Mouse (Mus musculus): ENCODE measurements around the gene Arhgef9. TPM values are rescaled to one million over a fixed set of nuclear protein-coding genes. Genes with fewer than 3 reads are reported as not detected.

The Arhgef9 gene
- 47.3 and 50.0 TPM in 2 replicates for polyA plus RNA-seq (2015; fragmentation: Nextera tagmentation; extraction: Ambion mirVana)

DNA sequence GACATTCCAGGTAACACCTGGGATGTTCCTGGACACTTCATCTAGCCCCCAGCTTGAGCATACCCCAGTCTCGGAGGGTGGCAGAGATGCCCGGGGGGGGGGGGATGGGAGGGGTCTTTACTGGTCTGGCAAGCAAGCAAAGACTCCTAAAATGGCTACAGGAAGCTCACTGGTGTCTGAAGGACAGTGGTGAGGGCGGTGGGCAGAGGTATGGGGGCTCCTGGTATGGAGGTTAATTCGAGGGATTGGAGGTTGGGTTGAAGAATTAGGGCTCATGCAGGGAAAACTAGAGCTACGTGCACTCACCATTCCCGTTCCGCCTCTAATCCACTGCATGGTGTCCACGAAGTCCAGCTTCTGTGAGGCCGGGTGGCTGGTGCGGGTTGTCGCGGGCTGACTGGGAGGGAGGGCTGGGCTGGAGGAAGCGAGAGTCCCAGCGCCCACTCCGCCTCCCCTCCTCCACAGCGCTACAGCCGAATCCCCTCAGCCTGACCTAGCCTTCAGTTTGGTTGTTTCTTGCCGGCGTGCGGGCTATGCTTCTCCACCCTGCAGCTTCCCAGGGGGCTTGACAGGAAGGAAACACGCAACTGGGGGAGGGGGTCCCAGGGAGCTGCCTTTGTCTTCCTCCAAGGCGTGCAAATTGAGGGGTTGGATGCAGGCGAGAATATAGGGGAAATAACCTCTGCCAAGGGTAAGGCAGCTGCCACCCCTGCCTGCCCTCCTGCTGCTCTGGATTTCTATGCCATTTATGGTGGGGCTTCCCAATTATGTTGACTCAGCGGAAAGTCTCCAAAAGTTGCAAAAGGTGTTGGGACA is at the start of gene Arhgef9:
Gene Arhgef9, minus strand, starts transcription at position 753 of the 816 bp plus-strand sequence.
- Histone ChIP-seq H3K36me3 (replicated peaks) (no peaks in the 10 kb centered on the region), H3K4me3 (peak within 1 kb of the TSS; percentile 48), H3K4me2 (peak within 1 kb of the TSS; percentile 57), H3K9ac (peak within 1 kb of the TSS; percentile 53), H3K27me3 (replicated peaks) (0 out of 2 replicates have a peak, but pooled peaks cover 3% of the 10 kb centered on the region), H3K4me1 (peaks cover 5% of the 10 kb centered on the region; the same call in 1 of the 2 replicates), H3K9me3 (no peaks in the 10 kb centered on the region), H3K27ac (peak within 1 kb of the TSS; percentile 81)
- 27% methylated on average over 24 of the region's 24 CpGs for WGBS
- ATAC-seq (replicated peaks), result peak; percentile 89

GRCm38 (mm10) chrX:95238896-95239295 is 42.2 kb upstream of the Arhgef9 start:
- 0 out of 2 replicates have a peak, but pooled peaks cover 4% of the 10 kb centered on the region for H3K4me1 ChIP-seq
- H3K27me3 ChIP-seq (replicated peaks), result no peaks in the 10 kb centered on the region
- no peak overlapping the region for H3K9ac ChIP-seq
- H3K4me2 ChIP-seq, result no peak overlapping the region
- H3K36me3 ChIP-seq (replicated peaks), result no peaks in the 10 kb centered on the region
- no peak overlapping the region for H3K4me3 ChIP-seq
- peak; percentile 87 for ATAC-seq (replicated peaks)
- no peak overlapping the region for H3K27ac ChIP-seq
- H3K9me3 ChIP-seq, result no peaks in the 10 kb centered on the region

DNA sequence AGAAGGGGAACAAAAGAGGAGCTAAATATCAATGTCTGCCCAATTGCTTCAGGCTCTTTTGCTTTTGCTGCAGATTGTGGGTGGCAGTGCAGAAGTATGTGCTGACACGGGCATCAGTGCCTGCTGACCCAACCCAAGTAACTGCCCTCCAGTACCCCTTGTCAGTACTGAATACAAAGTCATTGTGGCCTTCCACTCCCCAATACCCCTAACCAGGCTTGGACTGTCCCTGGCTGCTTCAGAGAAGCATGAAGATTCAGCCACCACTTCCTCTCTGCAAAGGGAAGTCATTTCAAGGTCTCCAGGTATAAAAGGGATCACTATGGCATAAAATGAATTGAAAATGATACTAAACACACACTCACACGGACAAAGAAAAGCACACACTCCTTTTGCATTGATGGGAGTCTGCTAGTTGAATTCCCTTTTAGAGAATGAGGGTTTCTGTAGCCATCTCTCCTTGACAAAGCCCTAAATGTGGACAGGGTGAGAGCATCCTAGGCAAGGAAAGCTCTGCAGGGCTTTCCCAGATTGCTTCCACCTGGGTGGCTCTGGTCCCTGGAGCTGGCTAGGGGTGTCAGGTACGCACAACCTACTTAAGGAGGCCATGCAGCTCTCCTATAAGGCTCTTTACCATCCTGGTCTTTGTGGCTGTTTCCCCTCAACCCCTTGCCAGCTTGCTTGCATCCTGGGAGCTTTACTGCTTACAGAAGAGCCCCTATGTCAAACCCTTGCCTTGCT is 1.1 kb downstream of the Arhgef9 start:
- WGBS, result 26% methylated on average over 3 of the region's 3 CpGs
- Histone ChIP-seq H3K9me3 (no peaks in the 10 kb centered on the region), H3K27ac (peak overlapping the region; percentile 81), H3K9ac (peak overlapping the region; percentile 53), H3K36me3 (replicated peaks) (no peaks in the 10 kb centered on the region), H3K4me1 (peaks cover 5% of the 10 kb centered on the region; the same call in 1 of the 2 replicates), H3K4me2 (peak overlapping the region; percentile 57), H3K4me3 (peak overlapping the region; percentile 48), H3K27me3 (replicated peaks) (0 out of 2 replicates have a peak, but pooled peaks cover 3% of the 10 kb centered on the region)
- ATAC-seq (replicated peaks), result peak; percentile 67

DNA sequence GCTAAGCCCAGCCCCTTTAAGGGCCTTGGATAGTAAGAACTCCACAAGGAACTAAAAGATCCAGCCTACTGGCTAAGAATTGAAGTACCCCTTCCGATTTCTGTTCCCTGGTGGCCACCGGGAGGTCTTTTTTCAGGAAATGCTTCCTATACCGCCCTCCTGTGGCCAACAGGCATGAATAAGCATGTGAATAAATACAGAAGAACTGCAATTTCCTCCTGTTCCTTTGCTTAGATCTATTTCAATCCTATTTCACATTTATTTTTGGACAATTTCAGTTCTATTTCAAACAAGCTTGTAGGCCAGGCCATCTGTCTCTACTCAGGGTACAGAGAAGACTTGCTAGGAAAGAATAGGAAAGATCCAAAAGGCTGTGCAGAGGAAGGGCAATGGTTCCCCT is 20.7 kb downstream of the Arhgef9 start:
- H3K27me3 ChIP-seq (replicated peaks), result no peaks in the 10 kb centered on the region
- no peak overlapping the region for H3K27ac ChIP-seq
- H3K4me3 ChIP-seq, result no peak overlapping the region
- H3K9ac ChIP-seq, result no peak overlapping the region
- H3K4me2 ChIP-seq, result no peak overlapping the region
- WGBS, result 15% methylated on average over 3 of the region's 3 CpGs
- no peaks in the 10 kb centered on the region for H3K4me1 ChIP-seq
- no peaks in the 10 kb centered on the region for H3K9me3 ChIP-seq
- no peak for ATAC-seq (replicated peaks)
- H3K36me3 ChIP-seq (replicated peaks), result no peaks in the 10 kb centered on the region

DNA sequence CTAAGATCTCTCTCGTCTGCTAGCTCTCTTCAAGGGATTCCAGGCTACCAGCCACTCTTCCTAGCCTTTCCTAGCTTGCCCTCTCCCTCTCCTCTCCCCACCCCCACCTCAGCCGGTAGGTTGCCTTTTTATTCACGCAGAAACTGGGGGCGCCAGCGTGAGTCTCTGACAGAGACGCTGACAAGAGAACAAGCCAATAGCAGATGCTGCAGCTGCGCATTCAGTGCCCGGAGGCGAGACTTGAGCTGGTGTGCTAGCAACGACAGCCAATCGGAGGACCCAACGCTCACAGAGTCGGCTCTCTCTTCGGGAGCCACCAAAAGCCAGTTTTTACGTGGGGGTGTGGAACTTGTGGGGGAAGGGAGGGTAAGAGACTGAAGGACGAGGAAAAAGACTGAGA is 30.3 kb downstream of the Arhgef9 start:
- Histone ChIP-seq H3K27me3 (replicated peaks) (no peaks in the 10 kb centered on the region), H3K4me1 (peaks cover 20% of the 10 kb centered on the region; the same call in 1 of the 2 replicates), H3K27ac (peak overlapping the region; percentile 85), H3K4me3 (peak overlapping the region; percentile 45), H3K4me2 (peak overlapping the region; percentile 62), H3K36me3 (replicated peaks) (no peaks in the 10 kb centered on the region), H3K9me3 (no peaks in the 10 kb centered on the region), H3K9ac (peak overlapping the region; percentile 53)
- WGBS, result 23% methylated on average over 16 of the region's 16 CpGs
- ATAC-seq (replicated peaks), result peak; percentile 100

GRCm38 (mm10) chrX:95165671-95166127 is 31.0 kb downstream of the Arhgef9 start:
- Histone ChIP-seq H3K9ac (peak overlapping the region; percentile 53), H3K27me3 (replicated peaks) (no peaks in the 10 kb centered on the region), H3K36me3 (replicated peaks) (no peaks in the 10 kb centered on the region), H3K4me2 (peak overlapping the region; percentile 62), H3K9me3 (no peaks in the 10 kb centered on the region), H3K4me3 (peak overlapping the region; percentile 45), H3K4me1 (peaks cover 20% of the 10 kb centered on the region; the same call in 1 of the 2 replicates), H3K27ac (peak overlapping the region; percentile 85)
- WGBS, result 23% methylated on average over 9 of the region's 9 CpGs
- peak; percentile 59 for ATAC-seq (replicated peaks)

- H3K4me1 ChIP-seq, result peaks cover 20% of the 10 kb centered on the region; the same call in 1 of the 2 replicates
- H3K27me3 ChIP-seq (replicated peaks), result no peaks in the 10 kb centered on the region
- no peaks in the 10 kb centered on the region for H3K9me3 ChIP-seq
- H3K27ac ChIP-seq, result no peak overlapping the region
- no peak overlapping the region for H3K9ac ChIP-seq
- H3K36me3 ChIP-seq (replicated peaks), result no peaks in the 10 kb centered on the region
- no peak for ATAC-seq (replicated peaks)
- WGBS, result 43% methylated on average over 6 of the region's 6 CpGs
- H3K4me2 ChIP-seq, result peak overlapping the region; percentile 62
- peak overlapping the region; percentile 45 for H3K4me3 ChIP-seq
Measured at GRCm38 (mm10) chrX:95164140-95164539, 32.5 kb downstream of the Arhgef9 start.

GRCm38 (mm10) chrX:95163452-95163851 is 33.2 kb downstream of the Arhgef9 start:
- ATAC-seq (replicated peaks), result no peak
- Histone ChIP-seq H3K4me1 (peaks cover 20% of the 10 kb centered on the region; the same call in 1 of the 2 replicates), H3K9me3 (no peaks in the 10 kb centered on the region), H3K27me3 (replicated peaks) (no peaks in the 10 kb centered on the region), H3K36me3 (replicated peaks) (no peaks in the 10 kb centered on the region), H3K27ac (no peak overlapping the region), H3K4me2 (peak overlapping the region; percentile 62), H3K9ac (no peak overlapping the region), H3K4me3 (no peak overlapping the region)

DNA sequence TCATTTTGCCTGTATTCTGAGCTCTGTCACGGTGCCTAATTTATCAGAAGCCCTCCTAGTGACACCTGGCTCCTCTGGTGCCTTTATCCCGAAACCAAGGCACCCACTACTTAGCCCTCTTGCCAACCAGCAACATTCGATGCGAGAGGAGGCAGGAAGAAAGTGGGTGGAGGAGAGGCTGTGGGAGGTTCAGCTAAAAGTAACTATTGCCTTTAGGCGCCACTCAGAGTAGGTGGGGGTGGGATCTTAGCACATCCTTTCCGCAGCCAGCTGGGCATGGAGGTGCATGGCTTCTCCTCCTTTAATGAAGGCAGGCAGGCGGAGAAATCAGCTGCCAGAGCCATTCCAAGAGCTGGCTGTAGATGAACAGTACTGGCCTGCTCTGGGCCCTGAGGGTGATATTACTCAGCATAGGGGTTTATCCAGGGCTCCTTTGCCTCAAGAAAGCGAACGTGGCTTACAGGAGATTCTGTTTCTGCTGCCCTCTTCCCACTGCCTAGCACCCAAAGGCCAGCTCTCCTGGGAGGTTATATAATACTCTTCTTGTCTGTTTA is 39.7 kb downstream of the Arhgef9 start:
- no peaks in the 10 kb centered on the region for H3K36me3 ChIP-seq (replicated peaks)
- 28% methylated on average over 9 of the region's 9 CpGs for WGBS
- H3K4me2 ChIP-seq, result no peak overlapping the region
- no peaks in the 10 kb centered on the region for H3K27me3 ChIP-seq (replicated peaks)
- H3K4me1 ChIP-seq, result peaks cover 1% of the 10 kb centered on the region; the same call in 1 of the 2 replicates
- no peak overlapping the region for H3K4me3 ChIP-seq
- no peak overlapping the region for H3K9ac ChIP-seq
- H3K27ac ChIP-seq, result no peak overlapping the region
- peak; percentile 63 for ATAC-seq (replicated peaks)
- no peaks in the 10 kb centered on the region for H3K9me3 ChIP-seq

- ATAC-seq (replicated peaks), result no peak
- Histone ChIP-seq H3K4me3 (no peak overlapping the region), H3K9me3 (no peaks in the 10 kb centered on the region), H3K36me3 (replicated peaks) (no peaks in the 10 kb centered on the region), H3K27me3 (replicated peaks) (no peaks in the 10 kb centered on the region; the same call in 1 of the 2 replicates), H3K27ac (no peak overlapping the region), H3K9ac (no peak overlapping the region), H3K4me1 (no peaks in the 10 kb centered on the region), H3K4me2 (no peak overlapping the region)
- WGBS, result 95% methylated on average over 4 of the region's 4 CpGs
Measured at GRCm38 (mm10) chrX:95138636-95139035, 58.0 kb downstream of the Arhgef9 start.

DNA sequence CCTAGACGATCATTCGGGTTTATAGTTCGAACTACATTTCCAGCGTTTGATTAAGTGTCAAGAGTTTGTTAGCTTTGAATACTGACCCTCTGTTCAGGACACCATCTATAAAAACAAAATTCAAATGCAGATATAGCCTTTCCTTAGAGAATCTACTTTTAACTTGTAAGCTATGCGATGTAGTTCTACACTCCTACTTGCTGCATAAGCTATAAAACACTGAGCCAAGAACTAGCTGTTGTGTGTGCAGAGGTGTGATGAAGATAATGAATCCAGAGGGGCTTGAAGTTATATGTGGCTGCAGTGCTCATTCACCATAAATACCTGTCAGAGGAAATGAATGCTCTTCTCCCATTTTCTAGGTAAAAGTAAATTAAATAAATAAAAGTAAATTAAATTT is 63.2 kb downstream of the Arhgef9 start:
- no peaks in the 10 kb centered on the region for H3K4me1 ChIP-seq
- H3K4me2 ChIP-seq, result no peak overlapping the region
- no peaks in the 10 kb centered on the region for H3K9me3 ChIP-seq
- H3K27me3 ChIP-seq (replicated peaks), result no peaks in the 10 kb centered on the region
- H3K4me3 ChIP-seq, result no peak overlapping the region
- ATAC-seq (replicated peaks), result no peak
- H3K27ac ChIP-seq, result no peak overlapping the region
- H3K9ac ChIP-seq, result no peak overlapping the region
- H3K36me3 ChIP-seq (replicated peaks), result no peaks in the 10 kb centered on the region
- WGBS, result 85% methylated on average over 5 of the region's 5 CpGs

DNA sequence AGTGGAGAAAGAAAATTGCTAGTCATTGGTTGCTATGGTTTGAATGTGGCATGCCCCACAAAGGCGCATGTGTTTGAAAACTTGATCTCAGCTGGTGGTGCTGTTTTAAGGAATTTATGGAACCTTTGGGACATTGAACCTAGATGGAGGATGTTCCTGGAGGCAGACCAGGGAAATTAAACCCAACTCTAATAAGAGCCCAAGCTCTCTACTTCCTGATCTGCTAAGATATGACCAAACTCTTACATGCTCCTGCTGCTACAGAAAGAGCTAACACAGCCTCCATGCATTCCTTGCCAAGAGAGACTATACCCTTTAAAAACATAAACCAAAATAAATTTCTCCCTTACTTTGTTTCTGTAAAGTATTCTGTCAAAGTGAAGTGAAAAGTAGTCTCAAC is 63.7 kb downstream of the Arhgef9 start:
- 81% methylated on average over 1 of the region's 1 CpGs for WGBS
- ATAC-seq (replicated peaks), result no peak
- Histone ChIP-seq H3K27ac (no peak overlapping the region), H3K4me3 (no peak overlapping the region), H3K9ac (no peak overlapping the region), H3K27me3 (replicated peaks) (no peaks in the 10 kb centered on the region), H3K36me3 (replicated peaks) (no peaks in the 10 kb centered on the region), H3K9me3 (no peaks in the 10 kb centered on the region), H3K4me2 (no peak overlapping the region), H3K4me1 (no peaks in the 10 kb centered on the region)

Measured in midbrain, embryonic 15.5 days (tissue).